Mouse (Mus musculus) erythroblast, embryonic 14.5 days (primary cell): Measurements from ENCODE around the gene Tiprl.

Experiments
- GATA1 ChIP-seq: IDR thresholded peaks from 2 replicates; pipeline ENCODE4 v1.6.1; 2012; ENCODE audit warnings: low read length, inconsistent platforms, mixed read lengths
- TAL1 ChIP-seq: IDR thresholded peaks from 3 replicates; pipeline ENCODE4 v1.6.1; 2012; ENCODE audit warnings: low read length, inconsistent platforms, mixed read lengths

- no peak for TF ChIP-seq GATA1
- TF ChIP-seq TAL1: no peak
Measured at GRCm38 (mm10) chr1:165192102-165192501, 44.7 kb downstream of the Tiprl start.
